Mouse (Mus musculus) heart, adult 11 months (tissue): ENCODE data around the gene Mob3b.

Source experiments
- DNase-seq: peaks from one replicate; pipeline ENCODE4 v3.0.0; 2022

Mob3b gene

GRCm38 (mm10) chr4:35063146-35063719 lies 94.1 kb downstream of the Mob3b start:
- DNase-seq, result peak; percentile 78

GRCm38 (mm10) chr4:35060964-35061363 lies 96.3 kb downstream of the Mob3b start:
- no peak for DNase-seq

- DNase-seq, result no peak
These were observed 96.9 kb downstream of the Mob3b start for GRCm38 (mm10) chr4:35060401-35060800.

- peak; percentile 34 for DNase-seq
These were observed 102.9 kb downstream of the Mob3b start for GRCm38 (mm10) chr4:35054362-35054761.

- DNase-seq, result peak; percentile 18
These were observed 104.9 kb downstream of the Mob3b start for GRCm38 (mm10) chr4:35052174-35052942.

GRCm38 (mm10) chr4:35051152-35051551 lies 106.1 kb downstream of the Mob3b start:
- DNase-seq, result no peak

GRCm38 (mm10) chr4:35049742-35050058 lies 107.6 kb downstream of the Mob3b start:
- DNase-seq, result no peak

- DNase-seq, result peak; percentile 82
These were observed 108.1 kb downstream of the Mob3b start for GRCm38 (mm10) chr4:35049036-35049741.

- no peak for DNase-seq
These were observed 116.4 kb downstream of the Mob3b start for GRCm38 (mm10) chr4:35040896-35041295.

GRCm38 (mm10) chr4:35040306-35040705 lies 117.0 kb downstream of the Mob3b start:
- DNase-seq, result peak; percentile 66

- peak; percentile 46 for DNase-seq
These were observed 119.5 kb downstream of the Mob3b start for GRCm38 (mm10) chr4:35037824-35038223.

- DNase-seq, result peak; percentile 72
These were observed 122.6 kb downstream of the Mob3b start for GRCm38 (mm10) chr4:35034504-35035290.

GRCm38 (mm10) chr4:35032758-35033157 lies 124.5 kb downstream of the Mob3b start:
- peak; percentile 60 for DNase-seq

GRCm38 (mm10) chr4:35031623-35032022 lies 125.7 kb downstream of the Mob3b start:
- DNase-seq, result peak; percentile 49

GRCm38 (mm10) chr4:35031141-35031540 lies 126.1 kb downstream of the Mob3b start:
- peak; percentile 59 for DNase-seq

- peak; percentile 65 for DNase-seq
These were observed 138.9 kb downstream of the Mob3b start for GRCm38 (mm10) chr4:35018416-35018815.

GRCm38 (mm10) chr4:35012401-35013307 lies 144.6 kb downstream of the Mob3b start:
- DNase-seq, result peak; percentile 87

GRCm38 (mm10) chr4:35006541-35007260 lies 150.6 kb downstream of the Mob3b start:
- peak; percentile 44 for DNase-seq

- peak; percentile 64 for DNase-seq
These were observed 151.2 kb downstream of the Mob3b start for GRCm38 (mm10) chr4:35006056-35006455.

GRCm38 (mm10) chr4:35005068-35005769 lies 152.1 kb downstream of the Mob3b start:
- DNase-seq, result peak; percentile 83

- DNase-seq, result peak; percentile 67
These were observed 152.8 kb downstream of the Mob3b start for GRCm38 (mm10) chr4:35004473-35004872.
